Mouse (Mus musculus): ENCODE data around the gene Mtfr1l. TPM values are rescaled to one million over a fixed set of nuclear protein-coding genes. Genes with fewer than 3 reads are reported as not detected.
"Not testable (repeated sequence)": the region's sequence is repeated elsewhere in the genome, so short reads cannot be mapped to it uniquely, and the experiment has no call there.

Mtfr1l gene
- polyA plus RNA-seq, 1 experiment from 2014 or later = 130 TPM

DNA sequence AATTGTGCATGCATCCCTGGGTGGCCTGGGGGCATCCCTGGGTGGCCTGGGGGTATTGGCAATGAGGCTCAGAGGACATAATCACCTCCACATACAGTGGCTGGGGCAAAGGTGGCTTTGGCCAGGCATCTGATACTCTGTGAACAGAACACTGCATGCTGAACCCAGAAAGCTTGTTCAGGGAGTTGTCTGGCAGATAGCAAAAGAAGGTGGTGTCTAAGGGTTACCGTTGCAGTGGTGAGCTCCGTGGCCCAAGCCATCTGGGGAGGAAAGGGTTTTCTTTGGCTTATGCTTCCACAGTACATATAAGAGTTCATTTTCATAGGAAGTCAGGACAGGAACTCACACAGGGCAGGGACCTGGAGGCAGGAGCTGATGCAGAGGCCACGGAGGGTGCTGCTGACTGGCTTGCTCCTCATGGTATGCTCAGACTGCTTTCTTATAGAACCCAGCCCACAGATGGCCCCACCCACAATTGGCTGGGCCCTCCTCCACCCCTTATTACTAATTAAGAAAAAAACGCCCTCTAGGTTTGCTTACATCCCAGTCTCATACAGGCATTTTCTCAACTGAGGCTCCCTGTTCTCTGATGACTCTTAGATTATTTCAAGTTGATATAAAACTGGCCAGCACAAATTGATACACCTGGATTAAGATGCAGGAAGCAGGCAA is 31.4 kb downstream of the Mtfr1l start:
- WGBS = 73% methylated on average over 4 of the region's 4 CpGs
- no peak for ATAC-seq (ENCODE audit: low FRiP score, low TSS enrichment)
- H3K4me2 ChIP-seq (replicated peaks; ENCODE audit: low read depth, low read length) = no peak overlapping the region
- H3K27ac ChIP-seq (ENCODE audit: low read depth, low read length) = no peak overlapping the region
- H3K4me1 ChIP-seq (ENCODE audit: control insufficient read depth, insufficient read depth, low read length) = no peaks in the 10 kb centered on the region
- peaks cover 5% of the 10 kb centered on the region; the same call in 1 of the 2 replicates for H3K9me3 ChIP-seq (ENCODE audit: control insufficient read depth, low read length)
- no peak overlapping the region for H3K9ac ChIP-seq (ENCODE audit: low read depth, low read length)
- H3K4me3 ChIP-seq (ENCODE audit: low read length) = no peak overlapping the region
- H3K27me3 ChIP-seq (ENCODE audit: control insufficient read depth, insufficient read depth, low read length) = no peaks in the 10 kb centered on the region
- H3K36me3 ChIP-seq (ENCODE audit: control insufficient read depth, insufficient read depth, low read length) = no peaks in the 10 kb centered on the region

DNA sequence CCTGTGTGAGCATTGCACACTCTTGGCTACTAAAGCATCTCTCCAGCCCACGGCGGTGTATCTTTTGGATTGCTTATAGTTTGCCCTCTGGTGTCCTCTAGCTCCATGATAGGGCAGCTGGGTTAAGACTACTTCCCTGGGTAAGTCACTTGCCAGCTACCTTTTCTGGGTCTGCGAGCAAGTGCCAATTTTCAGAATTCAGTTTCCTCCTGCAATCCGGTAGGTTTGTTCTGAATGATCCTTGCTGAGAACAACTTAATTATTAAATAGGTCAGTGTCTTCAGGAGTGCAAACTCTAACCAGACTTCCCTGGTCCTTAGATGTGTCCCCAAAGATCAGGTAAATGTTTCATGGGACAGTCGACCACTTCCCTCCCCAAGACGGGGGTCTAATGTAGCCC is 34.1 kb downstream of the Mtfr1l start:
- 93% methylated on average over 6 of the region's 6 CpGs for WGBS
- H3K4me1 ChIP-seq (ENCODE audit: control insufficient read depth, insufficient read depth, low read length) = peaks cover 8% of the 10 kb centered on the region; the same call in 1 of the 2 replicates
- no peak overlapping the region for H3K27ac ChIP-seq (ENCODE audit: low read depth, low read length)
- H3K4me3 ChIP-seq (ENCODE audit: low read length) = no peak overlapping the region
- H3K4me2 ChIP-seq (replicated peaks; ENCODE audit: low read depth, low read length) = no peak overlapping the region
- H3K9me3 ChIP-seq (ENCODE audit: control insufficient read depth, low read length) = peaks cover 5% of the 10 kb centered on the region; the same call in 1 of the 2 replicates
- H3K27me3 ChIP-seq (ENCODE audit: control insufficient read depth, insufficient read depth, low read length) = no peaks in the 10 kb centered on the region
- no peaks in the 10 kb centered on the region for H3K36me3 ChIP-seq (ENCODE audit: control insufficient read depth, insufficient read depth, low read length)
- no peak overlapping the region for H3K9ac ChIP-seq (ENCODE audit: low read depth, low read length)
- ATAC-seq (ENCODE audit: low FRiP score, low TSS enrichment) = no peak

DNA sequence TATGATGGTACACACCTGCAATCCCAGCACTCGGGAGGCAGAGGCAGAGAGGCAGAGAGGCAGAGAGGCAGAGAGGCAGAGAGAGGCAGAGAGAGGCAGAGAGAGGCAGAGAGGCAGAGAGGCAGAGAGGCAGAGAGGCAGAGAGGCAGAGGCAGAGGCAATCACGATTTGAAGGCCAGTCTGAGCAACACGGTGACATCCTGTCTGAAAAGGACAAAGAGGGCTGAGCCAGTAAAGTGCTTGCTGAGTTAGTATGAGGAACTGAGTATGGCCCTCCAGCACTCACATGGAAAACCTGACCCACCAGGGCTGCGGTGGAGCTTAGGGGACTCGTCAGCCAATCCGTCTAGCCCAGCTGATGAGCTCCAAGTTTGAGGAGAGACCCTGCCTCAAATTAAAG is 36.2 kb downstream of the Mtfr1l start:
- ATAC-seq (ENCODE audit: low FRiP score, low TSS enrichment); H3K9me3 ChIP-seq (ENCODE audit: control insufficient read depth, low read length); H3K27ac ChIP-seq (ENCODE audit: low read depth, low read length); H3K4me3 ChIP-seq (ENCODE audit: low read length); H3K27me3 ChIP-seq (ENCODE audit: control insufficient read depth, insufficient read depth, low read length); H3K9ac ChIP-seq (ENCODE audit: low read depth, low read length); H3K4me2 ChIP-seq (replicated peaks; ENCODE audit: low read depth, low read length); H3K36me3 ChIP-seq (ENCODE audit: control insufficient read depth, insufficient read depth, low read length): not testable (repeated sequence)
- WGBS = 83% methylated on average over 6 of the region's 6 CpGs
- peaks cover 11% of the 10 kb centered on the region for H3K4me1 ChIP-seq (ENCODE audit: control insufficient read depth, insufficient read depth, low read length)

DNA sequence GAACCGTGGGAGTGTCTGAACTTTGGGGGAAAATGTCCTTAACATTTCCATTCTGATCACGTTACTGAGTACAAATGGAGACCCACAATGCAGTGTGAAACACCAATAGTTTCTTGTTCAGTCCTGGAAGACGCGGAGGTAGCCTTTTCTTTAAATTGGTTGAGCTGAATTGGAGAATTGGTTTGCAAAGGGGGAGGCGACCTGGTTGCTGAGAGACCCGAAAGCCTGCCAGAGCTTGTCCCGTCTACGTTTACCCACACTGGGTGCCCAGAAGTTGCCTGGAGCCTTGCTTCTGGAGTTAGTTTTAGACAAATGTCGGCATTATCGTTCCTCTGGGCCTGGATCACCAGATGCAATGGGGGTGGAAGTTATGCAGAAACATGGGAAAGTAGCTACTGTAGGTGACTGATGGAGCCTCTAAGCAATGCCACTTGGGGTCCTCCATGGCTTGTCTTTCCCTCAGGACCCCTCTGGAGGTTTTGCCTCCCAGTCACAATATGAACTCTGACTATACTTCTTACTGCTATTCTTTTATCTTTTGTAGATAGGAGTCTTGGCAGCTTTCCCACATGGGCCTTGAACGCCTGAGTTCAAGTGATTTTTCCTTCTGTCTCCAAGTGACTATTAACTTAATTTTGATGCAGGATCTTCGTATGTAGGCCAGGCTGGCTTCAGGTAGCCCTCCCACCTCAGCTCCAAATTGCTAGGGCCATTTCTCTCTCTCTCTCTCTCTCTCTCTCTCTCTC is 37.0 kb downstream of the Mtfr1l start:
- Histone ChIP-seq H3K27ac (ENCODE audit: low read depth, low read length) (no peak overlapping the region), H3K4me2 (replicated peaks; ENCODE audit: low read depth, low read length) (no peak overlapping the region), H3K9me3 (ENCODE audit: control insufficient read depth, low read length) (no peaks in the 10 kb centered on the region), H3K9ac (ENCODE audit: low read depth, low read length) (no peak overlapping the region), H3K4me1 (ENCODE audit: control insufficient read depth, insufficient read depth, low read length) (peaks cover 11% of the 10 kb centered on the region), H3K27me3 (ENCODE audit: control insufficient read depth, insufficient read depth, low read length) (no peaks in the 10 kb centered on the region), H3K4me3 (ENCODE audit: low read length) (no peak overlapping the region), H3K36me3 (ENCODE audit: control insufficient read depth, insufficient read depth, low read length) (no peaks in the 10 kb centered on the region)
- WGBS = 82% methylated on average over 12 of the region's 12 CpGs
- ATAC-seq (ENCODE audit: low FRiP score, low TSS enrichment) = no peak

DNA sequence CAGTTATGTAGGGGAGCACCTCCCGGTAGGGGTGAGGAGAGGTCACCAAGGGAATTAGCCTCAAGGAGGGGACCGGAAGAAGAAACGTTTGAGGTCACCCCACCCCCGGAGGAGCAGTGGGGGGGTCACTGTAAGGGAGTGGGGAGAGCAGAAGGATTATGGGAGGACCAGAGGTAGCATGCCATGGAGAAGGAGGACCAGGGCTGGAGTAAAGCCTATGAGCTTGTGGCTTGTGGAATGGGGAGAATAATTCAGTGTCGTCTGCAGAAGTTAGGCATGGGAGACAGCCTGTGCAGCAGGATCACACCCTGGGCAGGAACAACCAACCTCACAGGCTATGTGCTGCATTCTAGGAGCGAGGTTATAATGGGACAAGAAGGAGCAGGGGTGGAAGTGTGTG is 38.0 kb downstream of the Mtfr1l start:
- no peak for ATAC-seq (ENCODE audit: low FRiP score, low TSS enrichment)
- Histone ChIP-seq H3K9ac (ENCODE audit: low read depth, low read length) (peak overlapping the region; percentile 62), H3K27ac (ENCODE audit: low read depth, low read length) (no peak overlapping the region), H3K4me1 (ENCODE audit: control insufficient read depth, insufficient read depth, low read length) (peaks cover 11% of the 10 kb centered on the region), H3K4me2 (replicated peaks; ENCODE audit: low read depth, low read length) (peak overlapping the region; percentile 99), H3K4me3 (ENCODE audit: low read length) (peak overlapping the region; percentile 50), H3K36me3 (ENCODE audit: control insufficient read depth, insufficient read depth, low read length) (no peaks in the 10 kb centered on the region), H3K9me3 (ENCODE audit: control insufficient read depth, low read length) (no peaks in the 10 kb centered on the region), H3K27me3 (ENCODE audit: control insufficient read depth, insufficient read depth, low read length) (no peaks in the 10 kb centered on the region)
- 15% methylated on average over 6 of the region's 6 CpGs for WGBS

DNA sequence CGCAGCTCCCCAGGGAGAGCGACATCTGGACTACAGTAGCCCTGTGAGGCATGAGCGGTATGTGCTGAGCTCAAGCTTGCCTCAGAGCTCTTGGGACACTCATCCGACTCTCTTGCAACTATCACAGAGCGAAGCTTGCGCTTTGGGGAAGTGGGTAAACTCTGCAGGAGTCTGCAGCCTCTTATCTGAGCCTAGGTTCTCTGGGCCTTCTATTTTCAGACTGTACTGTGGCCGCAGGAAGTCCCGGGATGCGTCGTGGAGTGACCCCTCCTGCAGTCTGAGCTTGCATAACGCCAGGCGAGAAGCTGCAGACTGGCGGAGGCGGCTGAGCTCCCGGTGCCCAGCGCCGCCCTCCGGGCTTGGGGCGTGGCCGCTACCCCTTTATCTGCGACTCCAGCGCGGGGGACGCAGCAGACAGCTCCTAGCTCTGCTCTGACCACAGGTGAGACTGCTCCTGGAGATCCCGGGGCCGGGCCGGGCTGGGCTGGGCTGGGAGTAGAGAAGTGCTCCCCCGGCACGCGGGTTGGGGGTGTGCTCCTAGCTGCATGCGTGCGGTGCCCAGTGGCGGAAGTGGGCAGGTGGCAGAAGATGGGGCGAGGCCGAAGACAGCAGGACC is 38.5 kb downstream of the Mtfr1l start, which contains the start of gene Paqr7:
Gene Paqr7, plus strand, starts transcription at position 103 of the 616 bp plus-strand sequence.
- H3K27ac ChIP-seq (ENCODE audit: low read depth, low read length) = no peak within 1 kb of the TSS
- H3K27me3 ChIP-seq (ENCODE audit: control insufficient read depth, insufficient read depth, low read length) = no peaks in the 10 kb centered on the region
- WGBS = 6% methylated on average over 35 of the region's 35 CpGs
- H3K4me1 ChIP-seq (ENCODE audit: control insufficient read depth, insufficient read depth, low read length) = peaks cover 11% of the 10 kb centered on the region
- H3K36me3 ChIP-seq (ENCODE audit: control insufficient read depth, insufficient read depth, low read length) = no peaks in the 10 kb centered on the region
- peak within 1 kb of the TSS; percentile 50 for H3K4me3 ChIP-seq (ENCODE audit: low read length)
- H3K9me3 ChIP-seq (ENCODE audit: control insufficient read depth, low read length) = no peaks in the 10 kb centered on the region
- peak within 1 kb of the TSS; percentile 62 for H3K9ac ChIP-seq (ENCODE audit: low read depth, low read length)
- ATAC-seq (ENCODE audit: low FRiP score, low TSS enrichment) = peak; percentile 82
- H3K4me2 ChIP-seq (replicated peaks; ENCODE audit: low read depth, low read length) = peak within 1 kb of the TSS; percentile 99

DNA sequence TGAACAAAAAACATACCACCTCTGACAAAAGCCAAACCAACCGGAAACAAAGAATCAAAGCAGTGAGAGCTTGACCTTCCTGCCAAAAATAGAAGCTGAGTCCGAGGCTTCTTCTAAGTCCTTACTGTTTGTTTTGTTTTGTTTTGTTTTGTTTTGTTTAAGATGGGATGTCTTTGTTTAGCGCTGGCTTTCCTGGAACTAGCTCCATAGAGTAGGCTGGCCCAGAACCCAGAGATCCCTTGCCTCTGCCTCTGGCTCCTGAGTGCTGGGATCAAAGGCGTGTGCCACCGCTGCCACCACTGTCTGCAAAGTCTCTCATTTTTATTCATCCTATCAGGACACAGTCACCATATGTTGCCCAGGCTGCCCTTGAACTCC is 39.7 kb downstream of the Mtfr1l start:
- no peak for ATAC-seq (ENCODE audit: low FRiP score, low TSS enrichment)
- Histone ChIP-seq H3K27me3 (ENCODE audit: control insufficient read depth, insufficient read depth, low read length) (no peaks in the 10 kb centered on the region), H3K36me3 (ENCODE audit: control insufficient read depth, insufficient read depth, low read length) (no peaks in the 10 kb centered on the region), H3K9ac (ENCODE audit: low read depth, low read length) (no peak overlapping the region), H3K4me1 (ENCODE audit: control insufficient read depth, insufficient read depth, low read length) (peaks cover 11% of the 10 kb centered on the region), H3K4me3 (ENCODE audit: low read length) (no peak overlapping the region), H3K4me2 (replicated peaks; ENCODE audit: low read depth, low read length) (no peak overlapping the region), H3K27ac (ENCODE audit: low read depth, low read length) (no peak overlapping the region), H3K9me3 (ENCODE audit: control insufficient read depth, low read length) (no peaks in the 10 kb centered on the region; the same call in 1 of the 2 replicates)
- 72% methylated on average over 5 of the region's 5 CpGs for WGBS

DNA sequence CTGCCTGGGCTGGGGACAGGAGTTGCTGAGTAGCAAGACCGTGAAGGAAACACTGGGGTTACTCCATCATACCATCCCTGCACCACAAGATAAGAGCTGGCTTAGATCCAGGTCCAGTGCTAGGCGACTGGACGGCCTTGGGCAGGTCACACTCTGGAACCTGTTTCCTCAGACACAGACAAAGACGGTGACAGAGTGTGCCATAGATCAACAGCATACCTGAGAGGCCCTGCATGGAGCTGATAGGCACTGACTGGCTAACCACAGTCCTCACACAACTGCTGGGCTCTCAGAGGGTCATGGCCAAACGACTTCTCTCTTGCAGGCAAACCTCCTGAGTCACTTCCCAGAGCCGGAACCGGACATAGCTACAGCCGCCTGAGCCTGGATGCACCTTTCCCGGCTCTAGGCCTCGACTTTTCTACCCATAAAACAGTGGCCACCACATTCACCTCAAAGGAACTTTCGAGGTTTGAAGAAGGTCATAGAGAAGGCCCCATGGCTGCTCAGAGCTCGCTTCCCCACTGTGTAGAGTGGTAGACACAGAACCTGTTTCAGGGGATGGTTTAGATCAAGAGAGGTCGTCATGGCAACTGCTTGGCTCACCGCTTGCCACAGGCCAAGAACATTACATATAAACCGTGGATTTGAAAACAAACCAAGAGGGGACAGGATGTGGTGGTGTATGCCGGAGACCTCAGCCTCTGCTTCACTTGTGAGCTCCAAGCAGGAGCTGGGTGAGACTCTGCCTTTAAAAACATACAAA is 40.2 kb downstream of the Mtfr1l start:
- no peaks in the 10 kb centered on the region for H3K36me3 ChIP-seq (ENCODE audit: control insufficient read depth, insufficient read depth, low read length)
- H3K4me2 ChIP-seq (replicated peaks; ENCODE audit: low read depth, low read length) = no peak overlapping the region
- no peak overlapping the region for H3K9ac ChIP-seq (ENCODE audit: low read depth, low read length)
- H3K27me3 ChIP-seq (ENCODE audit: control insufficient read depth, insufficient read depth, low read length) = no peaks in the 10 kb centered on the region
- H3K27ac ChIP-seq (ENCODE audit: low read depth, low read length) = no peak overlapping the region
- no peaks in the 10 kb centered on the region; the same call in 1 of the 2 replicates for H3K9me3 ChIP-seq (ENCODE audit: control insufficient read depth, low read length)
- peaks cover 11% of the 10 kb centered on the region for H3K4me1 ChIP-seq (ENCODE audit: control insufficient read depth, insufficient read depth, low read length)
- WGBS = 67% methylated on average over 16 of the region's 16 CpGs
- ATAC-seq (ENCODE audit: low FRiP score, low TSS enrichment) = no peak
- no peak overlapping the region for H3K4me3 ChIP-seq (ENCODE audit: low read length)

Data from kidney, embryonic 14.5 days (tissue).